Mouse (Mus musculus) ovary, postnatal 10 days (tissue): ENCODE measurements around the gene Sars2.

ENCODE experiments used
- DNase-seq: peaks from one replicate; pipeline ENCODE4 v3.0.0; 2022; ENCODE audit warnings: low spot score

Gene Sars2

GRCm38 (mm10) chr7:28780067-28780658 is 38.4 kb downstream of the Sars2 start:
- peak; percentile 85 for DNase-seq

DNA sequence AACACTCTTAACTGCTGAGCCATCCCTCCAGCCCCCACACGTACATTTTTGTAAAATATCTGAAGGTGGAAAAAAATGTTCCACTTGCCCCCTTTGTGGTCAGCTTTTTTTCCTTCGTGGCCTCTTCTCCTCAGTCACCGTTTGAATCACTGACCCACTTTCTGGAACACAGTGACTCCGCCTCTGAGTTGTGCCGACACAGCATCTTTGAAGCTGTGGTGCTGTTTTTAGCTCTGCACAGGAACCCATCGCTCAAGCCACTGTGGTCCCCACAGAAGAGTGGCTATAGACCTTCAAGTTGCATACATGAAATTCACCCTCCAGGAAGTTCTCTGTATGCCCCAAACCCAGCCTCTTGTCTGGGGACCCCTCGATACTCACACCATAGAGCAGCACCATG is 39.1 kb downstream of the Sars2 start:
- DNase-seq = no peak

- no peak for DNase-seq
Observed at GRCm38 (mm10) chr7:28781261-28781663, 39.5 kb downstream of the Sars2 start.

DNA sequence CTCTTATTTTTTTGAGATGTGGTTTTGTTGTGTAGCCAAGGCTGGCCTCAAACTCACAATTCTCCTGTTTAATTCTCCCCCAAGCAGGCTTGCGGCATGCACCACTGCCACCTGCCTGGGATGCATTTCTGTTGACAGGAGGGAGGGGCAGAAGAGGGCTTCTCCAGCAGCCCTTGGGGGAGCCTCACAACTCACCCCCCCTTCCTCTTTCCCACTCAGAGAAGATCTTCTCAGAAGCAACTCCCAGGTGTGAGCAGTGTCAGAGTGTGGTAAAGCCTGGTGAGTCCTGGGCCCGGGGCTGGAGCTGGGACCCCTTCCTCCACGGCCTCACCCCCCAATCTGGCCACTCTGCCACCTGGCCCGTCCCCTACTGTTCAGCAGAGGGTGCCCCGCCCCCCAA is 43.4 kb downstream of the Sars2 start:
- DNase-seq = no peak

- DNase-seq = no peak
Observed at GRCm38 (mm10) chr7:28787884-28788283, 46.1 kb downstream of the Sars2 start.

DNA sequence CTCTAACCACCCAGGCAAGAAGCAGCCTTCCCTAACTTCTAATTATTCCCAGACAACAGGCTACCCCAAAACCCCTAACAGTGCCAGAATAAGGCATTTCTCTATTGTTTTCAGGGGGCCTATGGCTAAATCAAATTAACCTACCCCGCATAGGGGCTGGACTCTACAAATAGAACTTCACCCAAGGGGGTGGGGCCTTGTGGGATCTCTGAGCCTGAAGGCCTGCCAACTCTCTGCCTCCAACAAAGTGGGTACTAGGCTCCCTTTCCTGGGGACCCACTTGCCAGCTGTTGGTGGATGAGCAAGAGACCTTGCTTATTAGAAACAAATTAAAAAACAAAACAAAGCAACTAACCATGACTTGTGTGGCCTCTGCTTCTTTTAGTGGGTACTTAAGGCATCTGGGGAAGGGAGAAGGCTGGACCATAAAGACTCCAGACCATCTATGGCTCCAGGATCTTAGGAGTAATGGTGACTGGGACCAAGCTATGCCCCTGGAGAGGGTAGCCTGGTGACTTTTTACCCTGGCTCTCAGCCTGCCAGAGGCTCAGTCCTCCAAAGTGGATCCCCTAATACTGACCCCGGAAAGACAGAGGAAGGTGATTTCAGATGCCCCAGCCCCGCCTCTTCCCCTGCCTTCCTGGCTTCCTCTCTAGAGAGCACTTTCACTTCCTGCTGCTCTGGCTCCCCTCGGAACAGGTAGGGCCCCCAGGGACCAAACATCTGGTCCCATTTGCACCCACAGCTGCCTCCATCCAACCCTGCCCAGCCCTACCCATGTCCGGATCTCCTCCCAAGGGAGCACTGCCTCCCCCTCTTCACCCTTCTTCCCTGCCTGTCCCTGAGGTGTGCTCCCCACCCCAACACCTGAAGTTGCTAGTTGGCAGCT is 46.8 kb downstream of the Sars2 start, which contains the start of gene Rinl:
Rinl (plus strand) TSS at position 663 of the 889 bp plus-strand sequence.
- no peak for DNase-seq

GRCm38 (mm10) chr7:28789235-28789634 is 47.4 kb downstream of the Sars2 start:
- no peak for DNase-seq

GRCm38 (mm10) chr7:28790066-28790806 is 48.4 kb downstream of the Sars2 start:
- no peak for DNase-seq

DNA sequence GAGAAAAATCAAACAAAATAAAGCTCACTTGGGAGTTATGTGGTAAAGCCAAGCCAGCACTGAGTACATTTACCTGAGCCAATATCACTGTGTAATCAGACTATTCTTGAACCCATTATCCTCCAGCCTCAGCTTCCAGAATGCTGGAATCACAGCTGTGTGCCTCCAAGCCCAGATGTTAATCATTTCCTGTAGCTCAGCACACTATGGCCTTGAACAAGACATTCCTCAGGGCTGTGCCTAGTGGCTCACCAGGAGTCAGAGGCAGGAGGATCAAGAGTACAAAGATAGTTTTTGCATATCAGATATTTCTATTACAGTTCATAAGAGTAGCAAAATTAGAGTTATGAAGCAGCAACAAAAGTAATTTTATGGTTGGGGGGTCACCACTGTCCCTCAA is 49.9 kb downstream of the Sars2 start:
- DNase-seq = no peak

- DNase-seq = no peak
Observed at GRCm38 (mm10) chr7:28792391-28793185, 50.8 kb downstream of the Sars2 start.

DNA sequence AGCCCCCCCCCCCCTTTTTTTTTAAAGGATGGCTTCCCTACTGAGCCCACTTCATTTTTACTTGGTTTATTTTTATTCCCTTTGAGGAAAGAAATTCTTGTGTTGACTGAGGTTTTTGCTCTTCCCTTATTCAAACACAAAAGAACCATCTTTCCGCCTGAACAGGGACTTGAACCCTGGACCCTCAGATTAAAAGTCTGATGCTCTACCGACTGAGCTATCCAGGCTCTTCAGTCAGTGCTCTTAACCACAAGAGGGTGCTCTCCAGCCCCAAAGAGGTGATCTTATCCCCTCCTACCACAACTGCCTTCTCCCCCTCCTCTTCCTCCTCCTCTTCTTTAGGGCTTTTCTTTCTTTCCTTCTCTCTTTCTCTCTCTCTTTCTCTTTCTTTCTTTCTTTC is 52.0 kb downstream of the Sars2 start:
- no peak for DNase-seq

GRCm38 (mm10) chr7:28794496-28794895 is 52.7 kb downstream of the Sars2 start:
- DNase-seq = no peak

GRCm38 (mm10) chr7:28795832-28796231 is 54.0 kb downstream of the Sars2 start:
- no peak for DNase-seq

- DNase-seq = peak; percentile 62
Observed at GRCm38 (mm10) chr7:28796562-28796975, 54.8 kb downstream of the Sars2 start.

- no peak for DNase-seq
Observed at GRCm38 (mm10) chr7:28799994-28800393, 58.2 kb downstream of the Sars2 start.

DNA sequence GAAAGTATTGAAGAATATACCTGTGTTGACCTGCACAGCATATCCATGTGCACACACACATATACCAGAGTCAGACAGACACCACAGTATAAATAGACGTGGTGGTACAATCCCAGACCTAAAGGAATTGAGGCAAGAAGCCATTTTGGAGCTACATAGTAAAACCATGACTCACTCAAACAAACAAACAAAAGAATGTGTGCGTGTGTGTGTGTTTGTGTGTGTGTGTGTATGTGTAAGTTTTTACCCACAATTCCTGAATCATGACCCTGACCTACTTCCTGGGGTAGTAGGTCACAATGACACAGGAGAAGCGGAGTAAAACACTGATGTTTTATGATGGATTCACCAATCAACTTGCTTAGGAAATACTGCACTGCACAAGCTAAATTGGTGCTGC is 59.7 kb downstream of the Sars2 start:
- DNase-seq = no peak

DNA sequence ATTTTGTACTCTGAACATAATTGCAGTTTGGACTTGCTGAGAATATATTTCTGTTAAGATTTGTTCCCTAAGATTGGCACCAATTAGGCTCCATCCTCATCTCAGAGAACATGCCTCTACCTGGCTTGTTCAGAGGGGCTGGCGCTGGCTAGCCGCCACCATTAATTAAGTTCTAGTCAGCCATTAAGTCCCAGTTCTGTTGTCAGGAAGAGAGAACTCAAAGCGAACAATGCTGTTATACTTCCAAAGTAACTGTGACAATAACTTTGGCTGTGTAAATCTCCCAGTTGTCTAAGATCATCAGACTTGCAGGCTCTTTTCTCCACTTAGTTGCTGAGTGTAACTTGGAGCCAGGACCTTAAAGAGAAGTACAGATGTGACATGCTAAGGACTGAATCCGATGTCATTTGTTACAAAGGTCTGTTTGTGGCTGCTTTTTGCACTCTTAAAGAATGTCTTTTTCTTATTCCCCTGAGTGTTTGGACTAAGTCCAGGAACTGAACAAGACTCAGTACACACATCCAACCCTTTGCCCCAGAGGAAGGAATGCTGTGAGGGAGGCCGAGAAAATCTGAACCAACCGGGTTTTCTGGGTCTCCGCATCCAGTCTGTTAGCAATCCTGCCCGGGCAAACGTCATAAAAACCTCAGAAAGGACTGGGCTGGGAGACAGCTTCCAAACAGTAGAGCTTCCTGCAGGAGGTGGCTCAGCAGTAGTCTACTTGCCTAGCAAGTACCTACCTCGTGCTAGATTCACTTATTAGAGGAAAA is 60.3 kb downstream of the Sars2 start:
- no peak for DNase-seq

DNA sequence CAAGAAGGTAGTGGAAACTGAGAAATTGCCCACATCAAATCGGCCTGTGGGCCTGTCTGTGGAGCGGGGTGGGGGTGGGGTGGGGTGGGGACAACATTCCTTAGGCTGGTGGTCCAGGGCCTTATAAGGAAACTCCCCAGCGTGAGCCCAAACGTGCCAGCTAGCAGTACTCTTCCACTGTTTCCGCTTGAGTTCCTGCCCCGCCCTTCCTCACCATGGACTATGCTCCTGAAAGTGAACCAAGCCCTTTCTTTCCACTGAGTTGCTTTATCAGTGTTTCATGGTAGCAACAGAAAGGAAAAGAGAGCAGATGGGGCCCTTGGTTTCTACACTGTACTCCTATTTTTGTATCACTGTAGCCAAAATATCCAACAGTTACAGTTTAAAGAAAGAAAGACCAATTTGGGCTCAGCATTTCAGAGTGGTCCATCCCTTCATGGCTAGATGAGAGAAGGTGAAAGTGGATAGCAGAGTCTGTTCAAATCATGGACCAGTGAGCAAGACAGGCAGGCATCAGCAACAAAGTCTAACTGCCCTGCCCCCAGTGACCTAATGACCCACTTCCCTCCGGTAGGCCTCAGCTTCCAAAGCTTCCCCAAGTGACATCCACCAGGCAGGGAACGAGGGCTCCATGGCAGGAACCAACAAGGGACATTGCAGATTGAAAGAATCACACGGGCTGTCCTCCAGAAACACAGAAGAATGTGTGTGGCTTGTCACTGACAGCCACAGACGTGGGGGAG is 61.2 kb downstream of the Sars2 start:
- no peak for DNase-seq
